Mouse (Mus musculus) cortical plate, adult 2 months (tissue): ENCODE results near the gene Ppp2r5d. TPM values are rescaled to one million over a fixed set of nuclear protein-coding genes. Genes with fewer than 3 reads are reported as not detected.

Source experiments
- H3K27ac ChIP-seq: fragments of 200-500 bp; 2 replicates; pipeline ENCODE4 v1.5.1; 2012; ENCODE audit warnings: low read length, control low read depth, inconsistent platforms; ENCODE audit not compliant: insufficient read depth
- H3K4me1 ChIP-seq: fragments of 200-500 bp; 2 replicates; pipeline ENCODE4 v1.6.1; 2011; ENCODE audit warnings: low read length; ENCODE audit not compliant: control insufficient read depth, insufficient read depth
- H3K4me3 ChIP-seq: fragments of 200-500 bp; 2 replicates; pipeline ENCODE4 v1.5.1; 2011; ENCODE audit warnings: mild to moderate bottlenecking, low read length, control low read depth; ENCODE audit not compliant: insufficient read depth
- CTCF ChIP-seq: fragments of 200-500 bp; IDR thresholded peaks from 2 replicates; pipeline ENCODE4 v1.5.1; 2011; ENCODE audit warnings: mild to moderate bottlenecking, control low read depth, low read length; ENCODE audit not compliant: insufficient read depth; ENCODE audit errors: extremely low read depth
- POLR2A ChIP-seq: fragments of 200-500 bp; IDR thresholded peaks from 2 replicates; pipeline ENCODE4 v1.6.1; 2011; ENCODE audit warnings: mild to moderate bottlenecking, low read length, control low read depth; ENCODE audit not compliant: insufficient read depth; ENCODE audit errors: extremely low read depth
- polyA plus RNA-seq: library from polyadenylated mRNA; depleted of rRNA; stranded (reverse); fragments of >200 nt; gene quantifications from 2 replicates; pipeline ENCODE4 v1.2.3, GENCODE M21; 2012

Ppp2r5d gene
- polyA plus RNA-seq, 1 experiment, result 98.9 TPM

- H3K27ac ChIP-seq, result no peak overlapping the region
- TF ChIP-seq CTCF (no peak), POLR2A (no peak)
- H3K4me1 ChIP-seq, result no peaks in the 10 kb centered on the region
- no peak overlapping the region for H3K4me3 ChIP-seq
Measured at GRCm38 (mm10) chr17:46724477-46725084, 19.7 kb upstream of the Ppp2r5d start.

- TF ChIP-seq POLR2A (no peak), CTCF (no peak)
- no peaks in the 10 kb centered on the region for H3K4me1 ChIP-seq
- no peak overlapping the region for H3K4me3 ChIP-seq
- H3K27ac ChIP-seq, result no peak overlapping the region
Measured at GRCm38 (mm10) chr17:46721077-46721476, 16.2 kb upstream of the Ppp2r5d start.

- Histone ChIP-seq H3K27ac (no peak overlapping the region), H3K4me3 (no peak overlapping the region), H3K4me1 (peaks cover 4% of the 10 kb centered on the region)
- TF ChIP-seq POLR2A (no peak), CTCF (no peak)
Measured at GRCm38 (mm10) chr17:46714756-46715481, 10.0 kb upstream of the Ppp2r5d start.

- H3K4me3 ChIP-seq, result no peak overlapping the region
- no peak overlapping the region for H3K27ac ChIP-seq
- H3K4me1 ChIP-seq, result peaks cover 4% of the 10 kb centered on the region
- TF ChIP-seq POLR2A, result no peak
- TF ChIP-seq CTCF, result no peak
Measured at GRCm38 (mm10) chr17:46713849-46714248, 8.9 kb upstream of the Ppp2r5d start.

- TF ChIP-seq POLR2A (no peak), CTCF (no peak)
- H3K4me1 ChIP-seq, result peaks cover 4% of the 10 kb centered on the region
- peak overlapping the region; percentile 64; the same call in 1 of the 2 replicates for H3K4me3 ChIP-seq
- H3K27ac ChIP-seq, result no peak overlapping the region
Measured at GRCm38 (mm10) chr17:46712442-46712841, 7.5 kb upstream of the Ppp2r5d start.

GRCm38 (mm10) chr17:46711612-46712271, 6.8 kb upstream of the Ppp2r5d start:
- H3K4me1 ChIP-seq, result peaks cover 4% of the 10 kb centered on the region
- no peak overlapping the region for H3K27ac ChIP-seq
- peak overlapping the region; percentile 64 for H3K4me3 ChIP-seq
- TF ChIP-seq POLR2A, result no peak
- no peak for TF ChIP-seq CTCF

GRCm38 (mm10) chr17:46710959-46711597, 6.2 kb upstream of the Ppp2r5d start, which contains the start of gene Pex6:
Pex6 (plus strand) TSS chr17:46711463.
- Histone ChIP-seq H3K4me3 (peak within 1 kb of the TSS; percentile 64), H3K27ac (peak within 1 kb of the TSS; percentile 26; the same call in 1 of the 2 replicates), H3K4me1 (peaks cover 4% of the 10 kb centered on the region)
- TF ChIP-seq POLR2A, result peak; percentile 75
- no peak for TF ChIP-seq CTCF

GRCm38 (mm10) chr17:46706375-46707089, 1.6 kb upstream of the Ppp2r5d start:
- no peak overlapping the region for H3K4me3 ChIP-seq
- no peak overlapping the region for H3K27ac ChIP-seq
- TF ChIP-seq CTCF (no peak), POLR2A (no peak)
- peaks cover 8% of the 10 kb centered on the region for H3K4me1 ChIP-seq
